ENCODE assay signal across 9 mouse cellular contexts in genomic region chr2:91324761-91325421, GRCm38 (mm10).
DNase-seq lines count a peak whose midpoint lies in the region; ATAC-seq and TF ChIP-seq lines count a peak whose summit lies in the region.
"Had no signal": no experiment of that assay in that cellular context is flagged by ENCODE, and none has a peak within 500 bp of the region (broad histone marks: within the 10 kb centered on the region; RNA-seq: fewer than 3 reads in every experiment).

No protein-coding gene starts in this region.

- H3K27ac ChIP-seq in lung, postnatal 0 days (ENCODE audit: low read length), result peak overlapping the region; percentile 62
- H3K27ac ChIP-seq in stomach, embryonic 16.5 days (ENCODE audit: low read length), result peak overlapping the region; percentile 13; the same call in 1 of the 2 replicates

- H3K4me2 ChIP-seq in lung, postnatal 0 days (replicated peaks; ENCODE audit: low read depth, low read length), result no peak overlapping the region
- H3K4me2 ChIP-seq in stomach, embryonic 16.5 days (ENCODE audit: low read depth, low read length), result no peak overlapping the region

- H3K4me3 ChIP-seq in lung, postnatal 0 days (ENCODE audit: low read depth, low read length), result no peak overlapping the region
- no peak overlapping the region for H3K4me3 ChIP-seq in stomach, embryonic 16.5 days (replicated peaks; ENCODE audit: low read length)
- H3K4me3 ChIP-seq: myocyte had no signal

- no peak overlapping the region for H3K9ac ChIP-seq in lung, postnatal 0 days (replicated peaks; ENCODE audit: low read depth)
- no peak overlapping the region for H3K9ac ChIP-seq in stomach, embryonic 16.5 days (ENCODE audit: low read length)

- peaks cover 10% of the 10 kb centered on the region; the same call in 1 of the 2 replicates for H3K4me1 ChIP-seq in lung, postnatal 0 days (ENCODE audit: insufficient read depth, low read depth, low read length)
- H3K4me1 ChIP-seq in stomach, embryonic 16.5 days (ENCODE audit: control insufficient read depth, insufficient read depth, low read length), result peaks cover 24% of the 10 kb centered on the region

- no peaks in the 10 kb centered on the region for H3K9me3 ChIP-seq in lung, postnatal 0 days (ENCODE audit: low read length)
- no peaks in the 10 kb centered on the region for H3K9me3 ChIP-seq in stomach, embryonic 16.5 days (replicated peaks; ENCODE audit: control insufficient read depth, low read length)

- TF ChIP-seq CTCF in lung, postnatal 0 days (IDR thresholded peaks at IDR 0.05), result no peak

- no peaks in the 10 kb centered on the region for H3K27me3 ChIP-seq in lung, postnatal 0 days (replicated peaks; ENCODE audit: insufficient read depth, low read length)
- H3K27me3 ChIP-seq in stomach, embryonic 16.5 days (ENCODE audit: control insufficient read depth, insufficient read depth, low read length), result no peaks in the 10 kb centered on the region

- DNase-seq in cerebellum, postnatal 14 days, result peak; percentile 28 to 44
- no peak for DNase-seq in cerebellum, adult 8-10 months
- DNase-seq in right cerebral cortex, adult 18-20 months, result peak; percentile 49
- no peak for DNase-seq in right cerebral cortex, postnatal 14 days
- peak; percentile 79 for DNase-seq in lung, postnatal 0 days (ENCODE audit: low spot score)
- no peak for DNase-seq in adrenal gland, postnatal 4 days (ENCODE audit: low spot score in 2 of 2)

- ATAC-seq in lung, postnatal 0 days, result peak; percentile 67
- ATAC-seq in stomach, embryonic 16.5 days (ENCODE audit: insufficient read depth, low FRiP score), result no peak
- ATAC-seq in erythroid progenitor cell, adult 5-6 weeks (replicated peaks; ENCODE audit: low FRiP score, poor library complexity, severe bottlenecking), result no peak

- 55% methylated on average over 15 of the region's 15 CpGs for WGBS in lung, postnatal 0 days
- WGBS in stomach, embryonic 16.5 days, result 60% methylated on average over 15 of the region's 15 CpGs

- TF ChIP-seq EP300 in lung, postnatal 0 days (IDR thresholded peaks at IDR 0.05), result peak; percentile 77

- H3K36me3 ChIP-seq in lung, postnatal 0 days (ENCODE audit: insufficient read depth, low read length), result no peaks in the 10 kb centered on the region
- H3K36me3 ChIP-seq in stomach, embryonic 16.5 days (ENCODE audit: control insufficient read depth, insufficient read depth, low read length), result no peaks in the 10 kb centered on the region

Comparison
In these comparisons a context has a peak if more than half of its experiments do, and no peak if none do; other contexts are left out.
1. DNase-seq: peak in cerebellum, postnatal 14 days (2 of 2), right cerebral cortex, adult 18-20 months (single experiment) and lung, postnatal 0 days (single experiment); none in cerebellum, adult 8-10 months (single experiment), right cerebral cortex, postnatal 14 days (single experiment) and adrenal gland, postnatal 4 days (0 of 2).